Mouse (Mus musculus) limb, embryonic 11.5 days (tissue): ENCODE measurements at regions not wholly inside any gene's neighbourhood (a gene's known extent, or its start where the extent isn't known, plus 50 kb on each side); places are given as distances from the start of the nearest gene placed in this dataset.
A peak's percentile ranks its signal among the peaks of the same experiment; 100 is the strongest.

Experiments used
- ATAC-seq: fragments of 200-750 bp; cut with Nextera tagmentation; 2 replicates; pipeline ENCODE4 v1.8.0; 2017; ENCODE audit warnings: low read depth; ENCODE audit not compliant: insufficient number of reproducible peaks, low FRiP score, low TSS enrichment
- DNase-seq: peaks from one replicate; pipeline ENCODE4 v3.0.0-alpha.2; 2015; ENCODE audit warnings: low spot score
- H3K27ac ChIP-seq: fragments of 300-500 bp; sonication (generic); replicated peaks from 2 replicates; pipeline ENCODE4 v1.5.1; 2014; ENCODE audit warnings: low read depth, mild to moderate bottlenecking, low read length
- H3K27me3 ChIP-seq: fragments of 300-500 bp; sonication (generic); 2 replicates; pipeline ENCODE4 v1.6.1; 2014; ENCODE audit warnings: mild to moderate bottlenecking, low read length, mixed read lengths; ENCODE audit not compliant: control insufficient read depth, insufficient read depth
- H3K36me3 ChIP-seq: fragments of 300-500 bp; sonication (generic); 2 replicates; pipeline ENCODE4 v1.6.1; 2014; ENCODE audit warnings: mild to moderate bottlenecking, low read length, moderate library complexity, mixed read lengths; ENCODE audit not compliant: control insufficient read depth, insufficient read depth
- H3K4me1 ChIP-seq: fragments of 300-500 bp; sonication (generic); 2 replicates; pipeline ENCODE4 v1.6.1; 2014; ENCODE audit warnings: low read length, mixed read lengths; ENCODE audit not compliant: control insufficient read depth, insufficient read depth
- H3K4me2 ChIP-seq: fragments of 300-500 bp; sonication (generic); 2 replicates; pipeline ENCODE4 v1.6.1; 2014; ENCODE audit warnings: low read depth, mild to moderate bottlenecking, moderate library complexity; ENCODE audit not compliant: severe bottlenecking
- H3K4me3 ChIP-seq: fragments of 300-500 bp; sonication (generic); 2 replicates; pipeline ENCODE4 v1.5.1; 2014; ENCODE audit warnings: low read depth, low read length
- H3K9ac ChIP-seq: fragments of 300-500 bp; sonication (generic); 2 replicates; pipeline ENCODE4 v1.6.1; 2014; ENCODE audit warnings: mild to moderate bottlenecking, low read length
- H3K9me3 ChIP-seq: fragments of 300-500 bp; sonication (generic); 2 replicates; pipeline ENCODE4 v1.6.1; 2016; ENCODE audit warnings: low read length; ENCODE audit not compliant: control insufficient read depth
- WGBS: fragments of 180-500 bp; shearing (Covaris S2); extraction: QIAGEN DNeasy Blood & Tissue Kit; methylation state at CpG from one replicate; pipeline ENCODE4 v1.1.7; 2014; 5-methylcytosine and 5-hydroxymethylcytosine counted together

DNA sequence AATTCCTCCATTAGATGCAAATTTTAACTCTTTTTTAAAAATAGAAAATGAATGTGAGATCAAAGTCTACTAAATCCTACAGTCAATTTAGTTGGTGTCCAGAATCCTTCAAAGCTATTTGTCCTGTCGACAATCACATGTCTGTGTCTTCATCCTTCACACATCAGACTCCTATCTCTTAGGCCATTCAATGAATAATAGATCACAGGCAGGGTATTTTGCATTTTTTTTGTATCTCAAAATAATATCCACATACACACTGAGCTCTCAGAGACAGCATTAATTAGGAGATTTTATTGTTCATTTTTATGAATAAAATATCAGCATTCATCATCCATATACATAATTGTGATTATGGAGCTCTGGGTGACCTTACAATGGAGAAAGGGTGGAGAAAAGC lies 427.2 kb downstream of the Hao1 start:
- Histone ChIP-seq H3K27ac (no peak overlapping the region), H3K4me1 (no peaks in the 10 kb centered on the region), H3K9me3 (no peaks in the 10 kb centered on the region), H3K9ac (no peak overlapping the region), H3K4me2 (no peak overlapping the region), H3K36me3 (no peaks in the 10 kb centered on the region), H3K27me3 (no peaks in the 10 kb centered on the region), H3K4me3 (no peak overlapping the region)
- WGBS: 76% methylated on average over 1 of the region's 1 CpGs
- no peak for DNase-seq
- no peak for ATAC-seq

DNA sequence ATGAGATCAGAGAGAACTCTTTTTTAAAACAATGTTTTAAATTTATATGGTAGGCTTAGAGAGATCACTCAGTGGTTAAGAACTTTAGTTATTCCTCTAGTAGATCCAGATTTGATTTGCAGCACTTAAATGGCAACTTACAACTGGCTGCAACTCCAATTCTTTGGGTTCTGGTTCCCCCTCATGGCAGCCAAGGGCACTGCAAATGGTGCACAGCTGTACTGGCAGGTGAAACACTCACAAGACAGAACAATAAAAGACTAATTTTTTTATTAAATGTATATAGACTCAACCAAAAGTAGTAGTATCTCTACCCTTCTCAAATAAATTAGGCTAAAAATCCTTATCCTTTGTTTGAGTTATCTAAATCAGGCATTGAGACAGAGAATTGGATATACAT lies 446.9 kb downstream of the Hao1 start:
- no peak for DNase-seq
- Histone ChIP-seq H3K4me2 (no peak overlapping the region), H3K9me3 (no peaks in the 10 kb centered on the region), H3K4me3 (no peak overlapping the region), H3K9ac (no peak overlapping the region), H3K36me3 (no peaks in the 10 kb centered on the region), H3K27me3 (no peaks in the 10 kb centered on the region), H3K27ac (no peak overlapping the region), H3K4me1 (no peaks in the 10 kb centered on the region)
- ATAC-seq: no peak

DNA sequence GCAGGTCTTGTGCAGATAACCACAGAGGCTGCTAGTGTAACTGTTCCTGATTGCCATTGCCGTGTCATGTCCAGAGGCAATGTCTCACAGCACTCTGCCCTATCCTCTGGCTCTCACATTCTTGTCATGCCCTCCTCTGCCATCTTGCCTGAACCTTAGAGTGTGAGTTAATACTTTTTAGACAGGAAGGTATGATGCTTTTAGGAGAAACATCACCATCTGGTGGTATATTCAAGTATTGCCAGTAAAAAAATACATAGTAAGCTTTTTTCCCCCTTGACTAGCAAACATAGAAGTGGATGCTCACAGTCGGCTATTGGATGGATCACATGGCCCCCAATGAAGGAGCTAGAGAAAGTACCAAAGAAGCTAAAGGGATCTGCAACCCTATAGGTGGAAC lies 465.8 kb downstream of the Hao1 start:
- H3K36me3 ChIP-seq: no peaks in the 10 kb centered on the region
- no peaks in the 10 kb centered on the region for H3K27me3 ChIP-seq
- H3K4me2 ChIP-seq: no peak overlapping the region
- no peak overlapping the region for H3K27ac ChIP-seq
- H3K9ac ChIP-seq: no peak overlapping the region
- 81% methylated on average over 2 of the region's 2 CpGs for WGBS
- ATAC-seq (no peak), DNase-seq (no peak)
- no peaks in the 10 kb centered on the region for H3K9me3 ChIP-seq
- no peak overlapping the region for H3K4me3 ChIP-seq
- H3K4me1 ChIP-seq: no peaks in the 10 kb centered on the region

DNA sequence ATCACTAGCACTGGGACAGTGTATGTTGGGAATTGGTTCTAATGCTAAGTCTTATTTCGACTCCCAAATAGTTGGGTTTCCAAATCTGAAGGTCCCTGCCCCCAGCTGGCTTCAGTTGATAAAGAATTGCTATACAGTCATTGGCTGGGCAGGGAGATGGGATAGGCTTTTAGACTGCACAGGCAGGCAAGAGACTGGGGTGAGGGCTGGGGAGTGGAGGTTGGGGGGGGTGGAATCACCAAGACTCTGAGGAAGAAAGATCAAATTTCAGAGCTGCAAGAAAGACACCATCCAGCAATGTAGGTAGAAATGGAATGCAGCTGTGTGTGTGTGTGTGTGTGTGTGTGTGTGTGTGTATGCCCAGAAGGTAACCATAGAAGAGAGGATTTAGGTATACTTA lies 474.0 kb downstream of the Hao1 start:
- DNase-seq: peak; percentile 24
- no peaks in the 10 kb centered on the region for H3K9me3 ChIP-seq
- H3K4me1 ChIP-seq: peaks cover 9% of the 10 kb centered on the region; the same call in 1 of the 2 replicates
- H3K36me3 ChIP-seq: no peaks in the 10 kb centered on the region
- ATAC-seq: 0 out of 2 replicates have a peak, but pooled peaks have one; percentile 53
- WGBS: 78% methylated on average over 1 of the region's 1 CpGs
- H3K4me3 ChIP-seq: no peak overlapping the region
- no peak overlapping the region for H3K27ac ChIP-seq
- no peak overlapping the region for H3K4me2 ChIP-seq
- H3K9ac ChIP-seq: no peak overlapping the region
- H3K27me3 ChIP-seq: no peaks in the 10 kb centered on the region

DNA sequence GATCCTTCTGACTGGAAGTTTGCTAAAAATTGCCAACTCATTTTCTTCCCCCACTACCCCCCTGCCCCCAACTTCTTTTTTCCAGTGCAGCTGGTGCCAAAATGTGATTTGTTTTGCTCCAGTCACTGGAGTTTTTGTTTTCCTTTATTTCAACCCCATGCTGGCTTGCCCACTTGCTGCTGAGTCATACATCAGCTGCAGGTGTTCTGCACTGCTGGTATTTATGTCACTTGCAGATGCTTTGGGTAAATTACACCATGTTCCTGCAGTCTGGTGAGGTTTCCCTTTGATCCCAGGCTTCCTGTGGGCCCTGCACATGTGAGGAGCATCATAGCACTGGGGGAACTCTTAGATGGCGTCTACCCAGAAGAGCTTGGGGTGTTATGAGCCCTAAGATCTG lies 476.2 kb downstream of the Hao1 start:
- peak; percentile 64 for ATAC-seq
- H3K9ac ChIP-seq: no peak overlapping the region
- WGBS: 14% methylated on average over 1 of the region's 1 CpGs
- no peak overlapping the region for H3K27ac ChIP-seq
- H3K4me3 ChIP-seq: no peak overlapping the region
- no peak overlapping the region for H3K4me2 ChIP-seq
- H3K27me3 ChIP-seq: no peaks in the 10 kb centered on the region
- no peaks in the 10 kb centered on the region for H3K36me3 ChIP-seq
- no peaks in the 10 kb centered on the region for H3K9me3 ChIP-seq
- DNase-seq: peak; percentile 47
- H3K4me1 ChIP-seq: peaks cover 9% of the 10 kb centered on the region; the same call in 1 of the 2 replicates

DNA sequence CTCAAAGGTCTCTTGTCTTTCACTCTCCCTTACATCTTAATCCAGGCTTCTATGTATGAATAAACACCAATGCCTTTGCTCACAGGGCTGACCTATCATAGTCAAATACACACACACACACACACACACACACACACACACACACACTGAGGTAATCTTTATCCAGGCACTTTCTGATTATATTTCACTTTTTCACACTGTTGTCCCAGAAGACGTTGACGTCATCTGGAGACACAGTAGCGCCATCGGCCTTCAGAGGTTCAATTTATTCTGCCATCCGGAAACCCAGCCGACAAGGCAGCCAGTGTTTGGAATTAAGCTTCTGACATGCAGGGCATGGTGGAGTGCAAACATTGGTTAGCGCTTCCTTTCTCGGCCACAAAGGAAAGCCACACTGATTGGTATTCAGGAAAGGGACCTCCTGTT lies 486.2 kb downstream of the Hao1 start:
- DNase-seq (no peak), ATAC-seq (no peak)
- Histone ChIP-seq H3K4me1 (no peaks in the 10 kb centered on the region), H3K9me3 (no peaks in the 10 kb centered on the region), H3K36me3 (no peaks in the 10 kb centered on the region), H3K4me2 (no peak overlapping the region), H3K27ac (no peak overlapping the region), H3K9ac (no peak overlapping the region), H3K27me3 (no peaks in the 10 kb centered on the region), H3K4me3 (no peak overlapping the region)
- 79% methylated on average over 8 of the region's 8 CpGs for WGBS

DNA sequence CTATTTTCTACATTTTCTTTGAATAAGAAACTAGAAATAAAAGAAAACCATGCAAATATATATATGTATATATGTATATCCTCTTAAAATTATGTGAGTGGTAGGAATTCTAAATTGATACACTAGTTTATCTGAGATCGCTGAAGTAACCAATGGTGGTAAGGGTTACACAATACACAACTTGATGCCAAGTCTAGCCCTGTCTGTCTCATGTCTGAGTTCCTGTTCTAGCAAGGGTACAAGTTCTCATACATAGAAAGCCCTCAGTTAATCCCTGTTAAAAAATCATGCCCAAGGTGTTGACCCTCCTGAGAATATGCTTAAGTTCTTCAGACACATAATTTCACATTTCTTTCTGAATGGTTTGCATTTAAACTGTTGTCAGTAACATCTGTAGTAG lies 486.8 kb downstream of the Hao1 start:
- ATAC-seq: no peak
- no peaks in the 10 kb centered on the region for H3K9me3 ChIP-seq
- no peak overlapping the region for H3K4me3 ChIP-seq

DNA sequence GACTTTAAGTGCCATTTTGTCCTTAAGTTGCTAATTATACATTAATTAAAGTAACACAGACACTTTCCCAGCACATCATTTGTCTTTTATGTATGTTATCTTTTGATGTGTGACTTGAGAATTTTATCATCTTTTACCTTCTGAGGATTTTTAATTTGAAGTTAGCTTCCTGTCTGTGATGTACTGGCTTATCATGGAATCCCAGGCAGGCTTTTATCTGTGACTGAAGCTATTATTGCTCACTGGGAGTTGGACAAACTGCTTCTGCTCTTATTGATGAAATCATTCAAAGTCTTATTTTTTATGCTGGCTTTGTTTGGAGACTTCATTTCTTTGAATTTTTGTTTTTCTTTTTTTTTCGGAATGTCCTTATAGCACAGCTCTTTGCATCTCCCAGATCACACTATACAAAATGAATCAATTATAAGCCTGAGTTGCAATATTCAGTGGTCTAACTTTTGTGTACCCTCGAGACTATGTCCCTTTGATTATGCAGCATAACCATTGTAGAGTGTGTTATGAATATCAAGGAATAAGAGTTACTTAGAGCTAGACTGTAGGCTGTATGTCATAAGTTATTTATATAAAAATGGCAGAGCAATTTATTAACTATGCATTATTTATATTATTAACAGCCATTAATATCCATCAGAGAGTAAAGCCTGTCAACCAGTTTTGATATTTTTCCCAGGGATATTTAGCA lies 494.1 kb downstream of the Hao1 start:
- Histone ChIP-seq H3K4me1 (no peaks in the 10 kb centered on the region), H3K36me3 (no peaks in the 10 kb centered on the region), H3K27me3 (no peaks in the 10 kb centered on the region), H3K27ac (no peak overlapping the region), H3K9me3 (no peaks in the 10 kb centered on the region), H3K4me3 (no peak overlapping the region), H3K9ac (no peak overlapping the region), H3K4me2 (no peak overlapping the region)
- DNase-seq (no peak), ATAC-seq (no peak)
- WGBS: 78% methylated on average over 2 of the region's 2 CpGs

More for the DNA sequence above, 486.8 kb downstream of the Hao1 start:
- no peaks in the 10 kb centered on the region for H3K27me3 ChIP-seq
- H3K36me3 ChIP-seq: no peaks in the 10 kb centered on the region
- no peak overlapping the region for H3K9ac ChIP-seq
- WGBS: 87% methylated on average over 1 of the region's 1 CpGs
- H3K4me2 ChIP-seq: no peak overlapping the region
- DNase-seq: no peak
- H3K27ac ChIP-seq: no peak overlapping the region
- H3K4me1 ChIP-seq: no peaks in the 10 kb centered on the region

DNA sequence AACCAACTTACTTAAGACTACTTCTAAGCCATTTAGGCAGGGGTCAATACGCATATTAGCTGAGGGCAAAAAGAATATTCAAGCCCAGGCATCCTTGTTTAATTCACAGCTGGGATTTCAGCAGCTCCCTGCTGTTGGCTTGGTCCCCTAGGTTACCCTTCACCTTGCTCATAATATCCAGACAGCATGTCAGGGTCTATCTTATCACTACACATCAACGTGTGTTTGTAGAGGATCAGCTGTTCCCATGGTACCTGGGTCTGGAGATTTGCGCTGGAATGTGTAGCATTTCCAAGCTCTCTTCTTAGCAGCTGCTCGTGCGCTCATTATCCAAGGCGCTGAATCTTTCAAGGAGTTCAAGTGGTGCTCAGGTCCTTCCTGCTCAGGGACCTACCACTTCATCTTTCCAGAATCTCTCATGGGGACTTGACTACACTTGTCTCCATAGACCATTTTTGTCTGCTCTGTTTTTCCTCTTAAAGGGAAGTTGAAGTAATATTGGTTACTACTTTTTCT lies 484.5 kb downstream of the Bmp2 start:
- ATAC-seq: no peak
- H3K36me3 ChIP-seq: no peaks in the 10 kb centered on the region
- WGBS: 86% methylated on average over 6 of the region's 6 CpGs

More for the DNA sequence above, 484.5 kb downstream of the Bmp2 start:
- Histone ChIP-seq H3K4me2 (no peak overlapping the region), H3K27ac (no peak overlapping the region), H3K4me3 (no peak overlapping the region), H3K4me1 (no peaks in the 10 kb centered on the region), H3K27me3 (no peaks in the 10 kb centered on the region), H3K9ac (no peak overlapping the region), H3K9me3 (no peaks in the 10 kb centered on the region)
- no peak for DNase-seq
